Mouse (Mus musculus) heart, embryonic 11.5 days (tissue): ENCODE results near the gene Ptpn5. TPM values are rescaled to one million over a fixed set of nuclear protein-coding genes. Genes with fewer than 3 reads are reported as not detected.
A peak's percentile ranks its signal among the peaks of the same experiment; 100 is the strongest.

Experiments
- ATAC-seq: fragments of 200-750 bp; cut with Nextera tagmentation; replicated peaks from 2 replicates; pipeline ENCODE4 v1.8.0; 2017; ENCODE audit warnings: moderate library complexity; ENCODE audit not compliant: insufficient number of reproducible peaks, low FRiP score, low TSS enrichment
- H3K27ac ChIP-seq: fragments of 300-500 bp; sonication (generic); 2 replicates; pipeline ENCODE4 v1.5.1; 2014; ENCODE audit warnings: mild to moderate bottlenecking, low read depth, low read length
- H3K27me3 ChIP-seq: fragments of 300-500 bp; sonication (generic); 2 replicates; pipeline ENCODE4 v1.6.1; 2014; ENCODE audit warnings: mild to moderate bottlenecking, low read length, mixed read lengths; ENCODE audit not compliant: control insufficient read depth, insufficient read depth
- H3K36me3 ChIP-seq: fragments of 300-500 bp; sonication (generic); 2 replicates; pipeline ENCODE4 v1.6.1; 2014; ENCODE audit warnings: mild to moderate bottlenecking, low read length, moderate library complexity, mixed read lengths; ENCODE audit not compliant: control insufficient read depth, insufficient read depth
- H3K4me1 ChIP-seq: fragments of 300-500 bp; sonication (generic); 2 replicates; pipeline ENCODE4 v1.6.1; 2014; ENCODE audit warnings: low read length; ENCODE audit not compliant: control insufficient read depth, insufficient read depth
- H3K4me2 ChIP-seq: fragments of 300-500 bp; sonication (generic); 2 replicates; pipeline ENCODE4 v1.6.1; 2014; ENCODE audit warnings: mild to moderate bottlenecking, moderate library complexity
- H3K4me3 ChIP-seq: fragments of 300-500 bp; sonication (generic); 2 replicates; pipeline ENCODE4 v1.5.1; 2014; ENCODE audit warnings: low read depth, low read length
- H3K9ac ChIP-seq: fragments of 300-500 bp; sonication (generic); 2 replicates; pipeline ENCODE4 v1.6.1; 2014; ENCODE audit warnings: mild to moderate bottlenecking, low read depth, low read length, moderate library complexity
- H3K9me3 ChIP-seq: fragments of 300-500 bp; sonication (generic); replicated peaks from 2 replicates; pipeline ENCODE4 v1.6.1; 2016; ENCODE audit warnings: low read length; ENCODE audit not compliant: control insufficient read depth
- WGBS: fragments of 180-500 bp; shearing (Covaris S2); extraction: QIAGEN DNeasy Blood & Tissue Kit; methylation state at CpG from one replicate; pipeline ENCODE4 v1.1.7; 2014; ENCODE audit not compliant: insufficient replicate concordance; 5-methylcytosine and 5-hydroxymethylcytosine counted together
- polyA plus RNA-seq: library from polyadenylated mRNA; unstranded; fragments of >200 nt; fragmentation: Nextera tagmentation; extraction: Ambion mirVana; gene quantifications from 2 replicates; pipeline ENCODE4 v1.2.1, GENCODE M21; 2014

The Ptpn5 gene
- 0.07 and 0.15 TPM in 2 replicates for polyA plus RNA-seq

DNA sequence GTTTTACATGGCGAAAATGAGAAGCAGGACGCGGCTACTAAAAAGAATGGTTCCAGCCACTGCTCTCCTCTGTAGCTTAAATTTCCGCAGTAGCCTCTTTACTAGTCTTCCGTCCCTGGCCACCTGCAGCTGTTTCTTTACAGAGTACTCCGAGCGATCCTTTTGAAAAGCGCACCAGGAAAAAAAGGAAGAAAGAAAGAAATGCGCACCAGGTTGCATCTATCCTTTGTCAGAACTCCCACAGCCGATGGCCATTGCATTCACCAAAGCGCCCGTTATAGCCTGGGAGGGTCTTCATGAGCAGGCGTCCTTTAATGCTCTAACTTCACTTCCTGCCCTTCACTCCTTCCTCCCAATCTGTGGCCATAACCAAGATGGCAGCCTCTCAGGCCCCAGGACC, at the start of gene Ptpn5:
Gene Ptpn5, minus strand, starts transcription at position 354 of the 400 bp plus-strand sequence.
- H3K36me3 ChIP-seq: no peaks in the 10 kb centered on the region
- H3K4me1 ChIP-seq: peaks cover 6% of the 10 kb centered on the region; the same call in 1 of the 2 replicates
- H3K9me3 ChIP-seq: no peaks in the 10 kb centered on the region
- ATAC-seq: no peak
- H3K27ac ChIP-seq: no peak within 1 kb of the TSS
- H3K27me3 ChIP-seq: peaks cover 62% of the 10 kb centered on the region
- H3K4me3 ChIP-seq: peak within 1 kb of the TSS; percentile 68
- peak within 1 kb of the TSS; percentile 100 for H3K4me2 ChIP-seq
- 10% methylated on average over 13 of the region's 13 CpGs for WGBS
- H3K9ac ChIP-seq: peak within 1 kb of the TSS; percentile 63

DNA sequence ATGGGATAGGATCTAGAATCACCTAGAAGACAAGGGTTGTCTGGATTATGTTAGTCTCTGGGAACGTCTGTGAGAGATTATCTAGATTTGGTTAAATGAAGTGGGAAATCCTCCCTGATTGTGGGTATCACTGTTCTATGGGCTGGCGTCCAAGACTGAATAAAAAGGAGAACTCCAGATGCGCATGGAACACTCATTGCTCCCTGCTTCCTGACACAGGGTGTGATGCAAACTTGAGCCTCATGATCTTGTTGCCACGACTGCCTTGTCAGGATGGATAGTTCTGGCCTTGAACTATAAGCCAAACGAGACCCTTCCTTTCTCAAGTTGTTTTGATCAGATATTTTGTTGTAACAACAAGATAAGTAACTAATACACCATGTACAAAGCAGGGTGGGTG, 37.3 kb upstream of the Ptpn5 start:
- no peak overlapping the region for H3K4me2 ChIP-seq
- no peaks in the 10 kb centered on the region for H3K4me1 ChIP-seq
- no peak overlapping the region for H3K9ac ChIP-seq
- H3K36me3 ChIP-seq: no peaks in the 10 kb centered on the region
- no peaks in the 10 kb centered on the region for H3K27me3 ChIP-seq
- no peak overlapping the region for H3K4me3 ChIP-seq
- WGBS: 66% methylated on average over 5 of the region's 5 CpGs
- no peak overlapping the region for H3K27ac ChIP-seq
- no peaks in the 10 kb centered on the region for H3K9me3 ChIP-seq
- no peak for ATAC-seq

DNA sequence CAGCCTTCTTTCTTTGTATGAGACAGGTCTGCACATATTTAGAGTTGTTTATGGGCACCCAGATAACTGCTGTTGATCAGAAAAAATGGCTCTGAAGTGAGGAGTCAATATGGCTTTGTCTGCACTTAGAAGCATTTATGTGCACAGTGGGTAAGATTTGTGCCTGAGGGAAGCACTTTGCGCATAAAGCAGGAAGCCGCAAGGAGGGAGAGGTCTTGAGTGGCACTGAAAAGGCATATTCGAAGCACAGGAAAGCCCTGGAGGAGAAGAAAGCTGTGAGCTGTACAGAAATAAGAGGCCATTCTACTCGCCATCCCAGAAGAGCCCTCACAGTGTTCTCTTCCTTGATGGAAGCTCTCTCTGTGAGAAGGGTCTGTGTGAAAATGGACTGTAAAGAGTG, 31.5 kb upstream of the Ptpn5 start:
- no peaks in the 10 kb centered on the region for H3K9me3 ChIP-seq
- no peak overlapping the region for H3K27ac ChIP-seq
- no peaks in the 10 kb centered on the region for H3K36me3 ChIP-seq
- H3K4me1 ChIP-seq: no peaks in the 10 kb centered on the region
- H3K27me3 ChIP-seq: no peaks in the 10 kb centered on the region
- H3K4me2 ChIP-seq: no peak overlapping the region
- ATAC-seq: no peak
- 75% methylated on average over 4 of the region's 4 CpGs for WGBS
- no peak overlapping the region for H3K4me3 ChIP-seq
- H3K9ac ChIP-seq: no peak overlapping the region

DNA sequence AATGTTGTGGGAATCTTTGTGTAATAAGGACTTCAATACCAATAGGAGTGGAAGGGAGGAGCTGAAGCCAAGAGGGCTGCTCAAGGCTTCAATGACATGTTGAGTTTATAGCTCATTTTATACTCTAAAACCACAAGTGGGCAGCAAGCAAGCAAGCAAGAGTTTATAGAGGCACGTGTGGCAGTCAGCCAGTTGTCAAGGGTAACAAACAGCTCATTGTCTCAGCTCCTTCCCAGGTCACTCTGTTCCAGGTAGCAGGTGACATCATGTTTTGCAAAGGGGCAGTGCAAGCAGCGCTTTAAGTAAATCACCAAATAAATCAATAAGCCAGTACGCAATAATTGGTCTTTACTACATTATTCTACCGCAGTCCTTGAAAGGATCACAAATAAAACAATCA, 29.7 kb upstream of the Ptpn5 start:
- H3K4me1 ChIP-seq: no peaks in the 10 kb centered on the region
- H3K36me3 ChIP-seq: no peaks in the 10 kb centered on the region

DNA sequence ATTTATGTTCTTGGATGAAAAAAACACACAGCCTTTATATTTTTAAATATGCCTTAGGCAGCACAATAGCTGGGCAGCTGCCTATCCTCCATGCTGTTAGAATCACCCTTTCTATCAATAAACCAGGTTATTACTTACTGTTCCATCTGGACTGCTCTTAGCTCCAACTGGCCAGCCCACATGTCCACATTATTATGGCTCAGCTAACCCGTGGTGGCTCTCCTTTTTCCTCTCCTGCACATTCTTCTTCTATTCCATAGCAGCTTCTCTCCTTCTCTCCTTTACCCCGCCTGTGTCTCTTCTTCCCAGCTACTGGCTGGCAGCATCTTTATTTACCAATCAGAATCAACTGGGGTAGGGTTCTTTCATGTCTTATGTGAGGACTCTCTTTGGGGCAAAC, 25.0 kb upstream of the Ptpn5 start:
- ATAC-seq: no peak
- Histone ChIP-seq H3K4me1 (no peaks in the 10 kb centered on the region), H3K27me3 (no peaks in the 10 kb centered on the region), H3K4me3 (no peak overlapping the region), H3K36me3 (no peaks in the 10 kb centered on the region), H3K9me3 (0 out of 2 replicates have a peak, but pooled peaks cover 2% of the 10 kb centered on the region), H3K4me2 (no peak overlapping the region), H3K27ac (no peak overlapping the region), H3K9ac (no peak overlapping the region)
- WGBS: 70% methylated on average over 2 of the region's 2 CpGs

More for the DNA sequence above, 29.7 kb upstream of the Ptpn5 start:
- Histone ChIP-seq H3K9ac (no peak overlapping the region), H3K27me3 (no peaks in the 10 kb centered on the region), H3K4me3 (no peak overlapping the region), H3K9me3 (no peaks in the 10 kb centered on the region), H3K27ac (no peak overlapping the region), H3K4me2 (no peak overlapping the region)
- WGBS: 81% methylated on average over 4 of the region's 4 CpGs
- no peak for ATAC-seq

DNA sequence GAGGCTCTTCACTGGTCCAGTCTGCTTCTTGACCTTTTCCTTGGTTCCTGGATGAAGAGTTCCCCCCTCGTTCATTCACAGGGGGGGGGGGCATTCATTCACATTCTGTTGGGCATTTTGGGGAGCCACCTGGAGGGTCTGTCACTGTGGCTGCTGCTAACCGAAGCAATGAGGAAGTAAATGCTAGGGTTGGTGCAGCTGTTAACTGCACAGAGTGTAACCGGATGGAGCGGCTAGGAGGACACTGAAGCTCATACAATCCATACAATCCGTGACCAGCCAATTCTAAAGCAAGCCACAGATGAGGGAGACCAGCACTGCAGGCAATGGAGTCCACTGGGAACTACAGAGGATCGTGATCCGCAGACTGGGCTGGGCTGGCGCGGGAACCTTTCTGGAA, 24.3 kb upstream of the Ptpn5 start:
- Histone ChIP-seq H3K9ac (no peak overlapping the region), H3K9me3 (0 out of 2 replicates have a peak, but pooled peaks cover 2% of the 10 kb centered on the region), H3K4me2 (no peak overlapping the region), H3K4me1 (no peaks in the 10 kb centered on the region), H3K36me3 (no peaks in the 10 kb centered on the region), H3K4me3 (no peak overlapping the region), H3K27me3 (no peaks in the 10 kb centered on the region), H3K27ac (no peak overlapping the region)
- 82% methylated on average over 9 of the region's 9 CpGs for WGBS
- ATAC-seq: no peak

DNA sequence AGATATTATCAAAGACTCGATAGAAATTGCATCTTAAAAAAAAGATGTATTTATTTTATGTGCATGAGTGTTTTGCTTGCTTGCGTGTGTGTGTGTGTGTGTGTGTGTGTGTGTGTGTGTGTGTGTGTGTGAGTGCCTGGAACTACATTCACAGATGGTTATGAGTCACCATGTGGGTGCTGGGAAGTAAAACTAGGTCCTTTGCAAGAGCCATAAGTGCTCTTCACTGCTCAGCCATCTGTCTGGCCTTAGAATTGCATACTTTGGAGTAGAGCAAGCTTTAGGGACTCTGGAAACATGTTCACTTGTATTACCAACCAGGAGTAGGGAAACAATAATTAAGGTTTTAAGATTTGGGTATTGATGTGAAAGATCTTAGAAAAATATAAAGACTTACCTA, 22.4 kb upstream of the Ptpn5 start:
- H3K36me3 ChIP-seq: no peaks in the 10 kb centered on the region
- no peaks in the 10 kb centered on the region for H3K27me3 ChIP-seq
- ATAC-seq: no peak
- H3K4me1 ChIP-seq: no peaks in the 10 kb centered on the region
- no peak overlapping the region for H3K9ac ChIP-seq
- no peak overlapping the region for H3K4me2 ChIP-seq
- no peak overlapping the region for H3K27ac ChIP-seq
- H3K4me3 ChIP-seq: no peak overlapping the region
- 85% methylated on average over 2 of the region's 2 CpGs for WGBS
- 0 out of 2 replicates have a peak, but pooled peaks cover 2% of the 10 kb centered on the region for H3K9me3 ChIP-seq

DNA sequence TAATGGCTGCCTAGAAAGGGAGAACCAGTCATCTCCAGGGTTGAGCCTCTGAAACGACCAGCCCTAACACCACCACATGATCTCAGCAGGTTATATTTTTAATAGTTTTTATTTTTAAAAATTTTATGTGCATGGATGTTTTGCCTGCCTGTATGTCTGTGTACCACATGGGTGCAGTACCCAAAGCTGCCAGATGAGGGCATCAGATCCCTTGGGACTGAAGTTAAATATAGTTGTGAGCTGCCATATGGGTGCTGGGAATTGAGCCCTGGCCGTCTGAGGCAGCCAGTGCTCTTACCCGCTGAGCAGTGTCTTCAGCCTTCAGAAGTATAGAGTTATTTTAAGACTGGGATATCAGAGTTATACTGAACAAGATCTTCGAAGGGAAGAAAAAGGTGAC, 21.9 kb upstream of the Ptpn5 start:
- Histone ChIP-seq H3K27ac (no peak overlapping the region), H3K36me3 (no peaks in the 10 kb centered on the region), H3K4me1 (no peaks in the 10 kb centered on the region), H3K9me3 (0 out of 2 replicates have a peak, but pooled peaks cover 2% of the 10 kb centered on the region), H3K4me2 (no peak overlapping the region), H3K27me3 (no peaks in the 10 kb centered on the region), H3K9ac (no peak overlapping the region), H3K4me3 (no peak overlapping the region)
- 84% methylated on average over 4 of the region's 4 CpGs for WGBS
- ATAC-seq: no peak

DNA sequence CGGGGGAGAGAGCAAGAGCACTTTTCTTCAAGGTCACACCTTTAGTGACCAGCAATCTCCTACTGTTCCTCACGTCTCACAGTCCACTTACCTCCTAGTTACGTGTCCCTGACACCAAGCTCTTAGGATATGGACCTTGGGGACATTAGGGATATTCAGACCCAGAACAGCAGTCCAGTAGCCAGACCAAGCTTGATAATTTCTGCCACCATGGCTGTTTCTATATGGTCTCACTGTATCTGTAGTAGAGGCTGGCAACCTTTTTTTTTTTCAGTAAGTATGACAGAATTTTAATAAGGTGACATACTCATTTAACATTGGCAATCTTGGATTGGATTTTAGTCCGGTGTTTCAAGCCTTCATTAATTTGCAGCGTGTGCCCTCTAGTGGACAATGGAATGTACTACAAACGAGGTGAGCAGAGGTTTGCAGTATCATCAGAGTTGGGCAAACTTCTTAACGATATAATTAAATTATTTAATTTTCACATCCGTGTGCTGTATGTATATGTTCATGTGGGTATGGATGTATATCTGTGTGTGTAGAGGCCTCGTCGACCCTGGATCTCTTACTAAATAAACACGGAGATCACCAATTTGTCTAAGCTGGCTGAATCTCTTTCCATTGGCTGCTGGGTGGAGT, 17.1 kb upstream of the Ptpn5 start:
- H3K4me2 ChIP-seq: no peak overlapping the region
- ATAC-seq: no peak
- 16% methylated on average over 11 of the region's 11 CpGs for WGBS

More for the DNA sequence above, 17.1 kb upstream of the Ptpn5 start:
- Histone ChIP-seq H3K27ac (no peak overlapping the region), H3K27me3 (no peaks in the 10 kb centered on the region), H3K36me3 (no peaks in the 10 kb centered on the region), H3K9me3 (0 out of 2 replicates have a peak, but pooled peaks cover 2% of the 10 kb centered on the region), H3K4me1 (no peaks in the 10 kb centered on the region), H3K9ac (no peak overlapping the region), H3K4me3 (no peak overlapping the region)
